Mouse (Mus musculus) liver, embryonic 14.5 days (tissue): ENCODE data around the gene Auts2. TPM values are rescaled to one million over a fixed set of nuclear protein-coding genes. Genes with fewer than 3 reads are reported as not detected.

Experiments used
- ATAC-seq: fragments of 200-750 bp; cut with Nextera tagmentation; 2 replicates; pipeline ENCODE4 v1.8.0; 2017; ENCODE audit warnings: moderate number of reproducible peaks, mild to moderate bottlenecking, moderate library complexity; ENCODE audit not compliant: insufficient read depth
- DNase-seq, 3 experiments: peaks; one replicate each; pipeline ENCODE4 v3.0.0-alpha.2; 2012 to 2013; ENCODE audit warnings: low read depth in 3 of 3, low spot score in 3 of 3
- H3K27ac ChIP-seq: fragments of 300-500 bp; sonication (generic); 2 replicates; pipeline ENCODE4 v1.5.1; 2014; ENCODE audit warnings: moderate library complexity, mild to moderate bottlenecking, control low read depth, inconsistent platforms
- H3K27me3 ChIP-seq: fragments of 300-500 bp; sonication (generic); 2 replicates; pipeline ENCODE4 v1.6.1; 2014; ENCODE audit warnings: mild to moderate bottlenecking, low read length, moderate library complexity; ENCODE audit not compliant: control insufficient read depth, insufficient read depth
- H3K36me3 ChIP-seq: fragments of 300-500 bp; sonication (generic); replicated peaks from 2 replicates; pipeline ENCODE4 v1.6.1; 2014; ENCODE audit warnings: low read depth; ENCODE audit not compliant: control insufficient read depth, insufficient read depth
- H3K4me1 ChIP-seq, 2 experiments: fragments of 200-500 bp in 1 of 2; fragments of 300-500 bp in 1 of 2; sonication (generic) in 1 of 2; replicated peaks; 2 replicates each; pipeline ENCODE4 v1.6.1; 2012 to 2014; ENCODE audit warnings: antibody characterized with exemption in 1 of 2, inconsistent platforms in 1 of 2, low read length in 1 of 2; ENCODE audit not compliant: control insufficient read depth in 2 of 2, insufficient read depth in 2 of 2
- H3K4me2 ChIP-seq: fragments of 300-500 bp; sonication (generic); 2 replicates; pipeline ENCODE4 v1.6.1; 2014; ENCODE audit warnings: low read depth, mild to moderate bottlenecking, control low read depth, moderate library complexity
- H3K4me3 ChIP-seq, 2 experiments: fragments of 200-500 bp in 1 of 2; fragments of 300-500 bp in 1 of 2; sonication (generic) in 1 of 2; 2 replicates each; pipeline ENCODE4 v1.5.1; 2012 to 2014; ENCODE audit warnings: low read depth in 2 of 2, low read length in 2 of 2, mild to moderate bottlenecking in 2 of 2, control low read depth in 1 of 2, inconsistent platforms in 1 of 2, moderate library complexity in 1 of 2; ENCODE audit not compliant: insufficient read depth in 1 of 2
- H3K9ac ChIP-seq: fragments of 300-500 bp; sonication (generic); replicated peaks from 2 replicates; pipeline ENCODE4 v1.6.1; 2014; ENCODE audit warnings: mild to moderate bottlenecking, control low read depth, moderate library complexity
- H3K9me3 ChIP-seq: fragments of 300-500 bp; sonication (generic); 2 replicates; pipeline ENCODE4 v1.6.1; 2016; ENCODE audit warnings: low read length, mixed read lengths; ENCODE audit not compliant: control insufficient read depth
- CTCF ChIP-seq: IDR thresholded peaks from 2 replicates; pipeline ENCODE4 v1.5.1; 2016; ENCODE audit warnings: antibody characterized with exemption, low read depth, control low read depth
- EP300 ChIP-seq: IDR thresholded peaks from 2 replicates; pipeline ENCODE4 v1.6.1; 2016; ENCODE audit warnings: antibody characterized with exemption, low read depth
- WGBS: fragments of 180-500 bp; shearing (Covaris S2); extraction: QIAGEN DNeasy Blood & Tissue Kit; methylation state at CpG from one replicate; pipeline ENCODE4 v1.1.7; 2014; ENCODE audit not compliant: insufficient replicate concordance; 5-methylcytosine and 5-hydroxymethylcytosine counted together
- polyA plus RNA-seq, 2 experiments: library from polyadenylated mRNA; depleted of rRNA in 1 of 2; stranded (reverse) in 1 of 2; unstranded in 1 of 2; fragments of >200 nt; fragmentation: Nextera tagmentation in 1 of 2; extraction: Ambion mirVana in 1 of 2; gene quantifications; 2 replicates each; pipeline versions ENCODE4 v1.2.1 to v1.2.3; 2012 to 2014

Auts2 gene
- polyA plus RNA-seq, 2 experiments = 0.77 to 1.6 TPM

DNA sequence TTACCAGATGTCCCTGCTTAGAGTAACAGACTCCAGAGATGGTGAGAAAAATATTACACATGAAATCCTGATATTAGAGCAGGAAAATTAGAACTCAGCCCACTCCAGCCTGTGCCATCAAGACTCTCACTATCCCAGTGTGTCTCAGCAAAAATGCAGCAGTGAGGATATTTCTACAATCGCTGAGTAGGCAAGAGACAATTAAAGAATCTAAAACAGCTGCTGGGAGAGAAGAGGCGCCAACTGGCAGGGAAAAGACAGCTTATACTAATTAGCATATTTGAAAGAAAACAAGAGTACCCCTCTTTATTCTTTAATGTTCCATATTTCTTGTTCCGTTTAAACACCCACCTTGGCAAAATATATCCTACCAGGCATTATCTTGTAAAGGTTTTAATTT lies 561.7 kb downstream of the Auts2 start:
- Histone ChIP-seq H3K4me1 (no peaks in the 10 kb centered on the region), H3K4me2 (no peak overlapping the region), H3K9ac (no peak overlapping the region), H3K27me3 (no peaks in the 10 kb centered on the region), H3K36me3 (no peaks in the 10 kb centered on the region), H3K4me3 (no peak overlapping the region), H3K27ac (no peak overlapping the region), H3K9me3 (no peaks in the 10 kb centered on the region)
- TF ChIP-seq EP300 (no peak), CTCF (no peak)
- 66% methylated on average over 3 of the region's 3 CpGs for WGBS
- no peak for DNase-seq
- no peak for ATAC-seq

DNA sequence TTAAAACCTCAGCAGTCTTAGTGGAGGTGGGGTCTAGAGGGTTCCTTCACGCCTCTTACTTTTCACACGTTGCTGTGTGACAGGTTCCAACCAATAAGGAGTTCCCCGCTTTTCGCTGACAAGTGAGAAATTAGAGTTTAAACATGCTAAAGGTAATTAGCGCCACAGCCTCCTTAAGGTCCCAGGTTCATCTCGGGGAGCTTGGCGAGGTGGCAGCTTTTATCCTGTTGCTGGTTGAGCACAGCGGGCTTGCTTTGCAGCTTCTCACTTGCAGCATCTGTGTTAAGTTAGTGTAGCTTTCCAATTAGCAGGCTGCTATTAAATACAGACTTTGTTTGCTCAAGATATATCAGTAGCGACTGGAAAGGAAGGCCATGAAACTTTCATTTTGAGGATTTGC lies 564.2 kb downstream of the Auts2 start:
- no peak overlapping the region for H3K4me2 ChIP-seq
- no peak for DNase-seq
- no peaks in the 10 kb centered on the region for H3K36me3 ChIP-seq
- H3K9ac ChIP-seq = no peak overlapping the region
- ATAC-seq = no peak
- 61% methylated on average over 9 of the region's 9 CpGs for WGBS
- H3K27me3 ChIP-seq = no peaks in the 10 kb centered on the region
- no peaks in the 10 kb centered on the region for H3K9me3 ChIP-seq
- TF ChIP-seq CTCF (no peak), EP300 (no peak)
- H3K4me1 ChIP-seq = no peaks in the 10 kb centered on the region
- no peak overlapping the region for H3K27ac ChIP-seq
- no peak overlapping the region for H3K4me3 ChIP-seq

DNA sequence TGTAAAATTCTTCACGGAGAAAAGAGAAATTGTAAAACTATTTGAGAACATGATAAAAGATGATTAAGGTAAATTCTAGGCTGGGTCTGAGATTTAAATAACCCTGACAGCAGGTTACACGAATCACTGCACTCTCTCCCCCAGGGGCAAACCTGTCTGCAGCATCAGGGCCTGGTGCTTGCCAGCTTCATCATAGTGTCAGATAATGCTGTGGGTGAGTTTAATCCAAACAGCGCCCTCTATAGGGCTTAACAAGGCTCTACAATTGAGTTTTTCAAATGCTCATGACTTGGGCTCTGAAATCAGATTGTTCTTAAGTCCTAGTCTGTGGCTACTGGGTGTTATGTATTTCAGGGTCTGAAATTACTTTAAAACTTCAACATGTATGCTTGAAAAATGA lies 565.6 kb downstream of the Auts2 start:
- no peak for ATAC-seq
- no peaks in the 10 kb centered on the region for H3K4me1 ChIP-seq

DNA sequence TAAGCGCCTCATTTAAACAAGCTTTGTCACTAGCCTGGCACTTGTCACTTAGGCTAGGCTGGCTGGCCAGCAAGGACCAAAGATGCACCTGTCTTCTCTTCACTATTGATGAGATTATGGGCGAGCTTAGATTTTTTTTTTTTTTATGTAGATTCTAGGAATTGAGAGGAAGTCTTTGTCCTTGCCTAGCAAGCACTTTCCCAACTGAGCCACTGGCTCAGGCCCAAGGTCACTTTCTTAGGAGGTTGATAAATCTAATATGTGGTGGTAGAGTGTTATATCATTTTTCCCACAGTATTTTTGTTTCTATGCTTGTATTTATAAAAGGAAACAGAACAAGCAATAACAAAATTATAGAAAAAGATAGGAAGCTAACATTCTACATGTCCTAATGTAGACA lies 571.2 kb downstream of the Auts2 start:
- H3K9ac ChIP-seq = no peak overlapping the region
- H3K4me1 ChIP-seq = no peaks in the 10 kb centered on the region
- no peak overlapping the region for H3K27ac ChIP-seq
- H3K4me2 ChIP-seq = no peak overlapping the region
- DNase-seq (no peak), ATAC-seq (no peak)
- no peaks in the 10 kb centered on the region for H3K36me3 ChIP-seq
- TF ChIP-seq EP300 = no peak
- TF ChIP-seq CTCF = no peak
- H3K9me3 ChIP-seq = no peaks in the 10 kb centered on the region
- no peaks in the 10 kb centered on the region for H3K27me3 ChIP-seq
- H3K4me3 ChIP-seq = no peak overlapping the region
- 56% methylated on average over 2 of the region's 2 CpGs for WGBS

More for the DNA sequence above, 565.6 kb downstream of the Auts2 start:
- Histone ChIP-seq H3K9me3 (no peaks in the 10 kb centered on the region), H3K4me2 (no peak overlapping the region), H3K27ac (no peak overlapping the region), H3K27me3 (no peaks in the 10 kb centered on the region), H3K9ac (no peak overlapping the region), H3K36me3 (no peaks in the 10 kb centered on the region), H3K4me3 (no peak overlapping the region)
- no peak for DNase-seq
- WGBS = 45% methylated on average over 3 of the region's 3 CpGs
- TF ChIP-seq CTCF = peak; percentile 20; the same call in 1 of the 2 replicates
- no peak for TF ChIP-seq EP300

DNA sequence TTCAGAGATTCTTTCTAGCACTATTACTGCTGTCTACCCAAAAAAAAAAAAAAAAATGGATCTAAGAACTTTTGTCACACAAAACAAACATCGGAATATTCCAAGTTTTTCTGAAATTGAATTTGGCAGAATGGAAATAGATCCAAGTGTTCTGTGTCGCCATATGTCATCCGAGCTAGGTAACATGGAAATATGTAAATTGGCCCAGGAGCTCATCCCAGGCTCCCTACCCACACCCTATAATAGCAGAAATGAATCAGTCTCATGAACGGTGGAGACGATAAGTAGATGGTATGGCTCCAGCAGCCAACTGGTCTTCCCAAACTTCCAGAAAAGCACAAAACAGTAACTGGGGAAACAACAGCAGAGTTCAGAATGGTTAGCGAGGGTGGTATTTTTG lies 577.6 kb downstream of the Auts2 start:
- no peak for TF ChIP-seq EP300
- Histone ChIP-seq H3K36me3 (no peaks in the 10 kb centered on the region), H3K4me2 (no peak overlapping the region), H3K27ac (no peak overlapping the region), H3K9me3 (no peaks in the 10 kb centered on the region), H3K4me3 (no peak overlapping the region), H3K9ac (no peak overlapping the region), H3K4me1 (peaks cover 0 to 7% of the 10 kb centered on the region in 2 experiments; a peak in 1 of 4 replicates), H3K27me3 (no peaks in the 10 kb centered on the region)
- no peak for ATAC-seq
- WGBS = 70% methylated on average over 6 of the region's 6 CpGs
- DNase-seq = no peak
